Mouse (Mus musculus) ovary, postnatal 10 days (tissue): ENCODE results near the gene Jph2.
"Not testable (repeated sequence)": the region's sequence is repeated elsewhere in the genome, so short reads cannot be mapped to it uniquely, and the experiment has no call there.

Experiments
- DNase-seq: peaks from one replicate; pipeline ENCODE4 v3.0.0; 2022; ENCODE audit warnings: low spot score

Gene Jph2

DNA sequence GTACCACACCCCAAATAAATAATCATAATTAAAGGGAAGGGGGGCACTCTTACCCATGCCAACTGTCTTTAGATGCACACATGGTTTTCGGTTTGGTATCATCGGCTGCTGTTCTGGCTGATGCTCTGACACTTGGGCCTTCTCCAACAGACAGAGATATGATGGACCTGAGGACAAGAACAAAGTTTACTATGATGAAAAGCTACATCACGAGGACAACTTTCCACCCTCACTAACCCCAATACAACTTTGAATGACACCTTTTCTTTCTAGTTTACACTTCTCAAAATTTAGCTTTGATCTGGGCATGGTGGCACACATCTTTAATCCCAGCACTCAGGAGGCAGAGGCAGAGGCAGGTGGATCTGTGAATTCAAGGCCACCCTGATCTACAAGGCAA, 13.6 kb upstream of the Jph2 start:
- not testable (repeated sequence) for DNase-seq

DNA sequence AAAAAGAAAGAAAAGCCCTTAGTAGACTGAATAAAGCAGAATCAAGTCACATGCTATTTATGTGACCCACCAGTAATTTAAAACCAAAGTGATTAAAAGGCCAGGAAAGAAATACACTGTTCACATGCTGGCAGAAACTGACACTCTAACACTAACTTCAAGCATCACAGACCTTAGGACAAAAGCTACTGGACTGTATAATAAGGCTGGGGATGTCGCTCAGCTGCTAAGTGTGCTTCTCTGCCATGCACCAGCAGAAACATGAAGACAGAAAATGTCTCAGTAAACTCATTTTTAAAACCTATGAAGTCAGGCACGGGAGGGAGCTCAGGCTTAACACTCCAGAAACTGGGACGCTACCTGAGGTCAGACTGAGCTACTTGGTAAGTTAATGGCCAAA, 12.4 kb upstream of the Jph2 start:
- DNase-seq = no peak

- DNase-seq = no peak
Observed at GRCm38 (mm10) chr2:163404037-163404815, 6.4 kb upstream of the Jph2 start.

GRCm38 (mm10) chr2:163401221-163401620, 3.4 kb upstream of the Jph2 start:
- DNase-seq = peak; percentile 72

- DNase-seq = no peak
Observed at GRCm38 (mm10) chr2:163399222-163399621, 1.4 kb upstream of the Jph2 start.

GRCm38 (mm10) chr2:163398770-163399169, 977 bp upstream of the Jph2 start:
- DNase-seq = no peak

DNA sequence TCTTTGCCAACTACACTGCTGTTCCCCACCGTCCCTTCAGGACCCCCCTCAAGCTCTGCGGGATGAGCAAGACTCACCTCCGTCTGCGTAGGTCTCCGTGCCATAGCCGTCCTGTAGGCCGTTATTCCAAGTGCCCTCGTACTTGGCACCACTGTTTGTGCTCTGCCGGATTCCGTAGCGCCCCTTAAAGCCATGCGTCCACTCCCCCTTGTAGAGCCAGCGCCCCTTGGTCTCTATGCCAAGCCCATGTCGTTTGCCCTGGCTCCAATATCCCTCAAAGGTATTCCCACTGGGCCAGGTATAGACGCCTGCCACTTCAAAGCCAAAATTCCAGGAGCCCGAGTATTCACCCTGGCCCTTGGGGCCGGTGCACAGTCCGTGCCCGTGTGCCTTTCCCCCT, 722 bp downstream of the Jph2 start:
- DNase-seq = no peak

DNA sequence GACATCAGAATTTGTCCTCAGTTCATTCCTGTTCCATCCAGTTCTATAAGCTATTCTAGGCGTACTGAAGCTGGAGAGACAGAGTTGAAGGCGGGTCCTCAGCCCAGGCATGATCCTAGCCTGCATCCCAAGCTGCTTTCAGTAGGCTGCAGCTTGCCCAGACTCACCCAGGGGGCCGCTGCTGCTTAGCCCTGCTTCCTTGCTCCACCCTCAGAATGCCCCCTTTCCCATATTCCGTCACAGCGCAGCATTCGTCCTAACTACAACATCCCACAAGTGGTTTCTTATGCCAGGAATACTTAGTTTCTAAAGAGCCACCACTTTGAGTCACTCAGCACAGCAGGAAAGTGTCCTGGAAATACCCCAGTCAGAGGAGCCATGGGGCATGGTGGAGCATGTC, 2.8 kb downstream of the Jph2 start:
- no peak for DNase-seq

DNA sequence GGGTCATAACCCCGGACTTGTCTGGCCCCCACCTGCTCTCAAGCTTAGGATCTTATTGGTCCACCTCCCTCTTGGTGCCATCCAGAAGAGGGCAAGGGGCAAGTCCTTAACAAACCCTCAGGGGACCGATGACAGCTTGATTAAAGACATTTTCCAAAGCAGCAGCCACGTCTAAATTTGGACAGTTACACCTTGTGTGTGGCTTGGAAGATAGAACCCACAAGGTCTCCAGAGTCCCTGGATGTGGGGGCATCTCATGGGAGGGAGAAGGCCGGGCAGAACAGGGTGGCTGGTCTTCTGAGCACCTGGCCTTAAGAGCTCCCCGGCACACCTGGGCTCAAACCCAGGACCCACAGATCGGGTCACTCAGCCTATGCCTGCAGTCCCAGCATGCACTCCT, 3.8 kb downstream of the Jph2 start:
- no peak for DNase-seq

DNA sequence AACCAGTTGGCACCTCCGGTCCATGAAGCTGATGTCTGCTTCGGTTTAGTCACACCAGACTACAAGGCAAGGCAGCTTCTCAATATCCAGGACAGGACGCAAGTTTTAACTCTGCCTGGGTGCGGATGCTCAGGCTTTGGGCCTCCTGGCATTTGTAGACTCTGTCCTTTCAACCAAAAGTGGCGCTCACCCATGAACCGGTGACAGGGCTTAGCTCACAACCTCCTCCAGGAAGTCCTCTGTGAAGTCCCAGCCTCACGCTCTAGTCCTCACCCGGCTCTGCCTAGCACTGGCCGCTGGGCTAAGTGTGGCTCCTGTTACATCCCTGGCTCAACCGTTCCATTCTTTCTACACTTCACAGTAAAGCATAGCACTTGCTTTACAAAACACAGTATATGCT, 4.6 kb downstream of the Jph2 start:
- DNase-seq = no peak

DNA sequence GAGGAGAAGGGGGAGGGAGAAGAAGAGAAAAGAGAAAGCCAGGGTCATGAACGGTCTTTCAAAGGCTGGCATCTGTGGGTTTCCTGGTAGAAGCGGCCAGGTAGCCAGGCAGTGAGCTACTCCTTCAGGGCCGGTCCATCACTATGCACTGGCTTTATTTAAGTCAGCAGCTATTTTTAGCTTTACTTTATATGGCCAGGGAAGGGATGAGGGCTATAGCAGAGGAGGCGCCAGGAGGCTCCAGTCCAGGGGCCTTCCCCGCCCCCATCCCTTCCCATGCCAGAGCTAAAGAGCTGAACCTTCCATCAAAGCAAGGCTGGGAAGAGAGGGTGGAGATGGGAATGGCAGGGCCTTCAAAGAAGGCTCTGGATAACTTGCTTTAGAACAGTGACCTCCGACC, 5.4 kb downstream of the Jph2 start:
- DNase-seq = no peak

DNA sequence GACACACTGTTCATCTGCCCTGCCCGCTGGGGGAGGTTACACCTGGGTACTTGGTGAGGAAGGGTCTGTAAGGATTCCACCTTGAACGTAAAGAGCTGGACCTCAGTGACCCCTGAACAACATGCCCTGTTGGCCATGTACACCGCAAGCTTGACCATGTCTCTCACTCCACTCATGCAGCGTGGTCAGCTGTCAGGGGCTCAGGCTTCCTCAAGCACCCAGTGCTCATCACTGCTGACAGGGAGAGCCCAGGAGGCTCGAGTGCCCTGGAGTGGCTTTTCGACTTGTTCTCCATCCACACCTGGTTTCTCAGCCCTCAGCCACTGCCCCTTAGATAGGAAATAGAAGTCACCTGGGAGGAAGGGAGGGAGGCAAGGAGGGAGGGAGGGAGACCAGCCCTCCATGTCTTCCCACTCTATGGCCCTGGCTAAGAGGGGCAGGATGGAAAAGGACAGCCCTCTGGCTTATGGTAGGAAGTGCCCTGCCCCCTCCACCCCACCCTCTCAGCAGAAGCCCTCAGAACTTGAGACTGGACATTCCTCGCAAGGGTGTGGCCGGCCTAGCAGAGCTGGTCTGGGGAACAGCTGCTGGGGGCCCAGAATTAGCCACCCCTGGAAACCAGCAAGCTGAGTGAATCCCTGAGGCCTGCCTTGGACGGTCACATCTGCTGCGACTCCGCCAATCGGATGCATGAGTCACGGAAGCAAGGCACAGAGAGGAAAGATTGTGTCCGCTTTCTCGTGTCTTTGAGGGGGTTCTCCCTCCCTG, 11.2 kb downstream of the Jph2 start:
- DNase-seq = no peak

- no peak for DNase-seq
Observed at GRCm38 (mm10) chr2:163385126-163385525, 12.7 kb downstream of the Jph2 start.

- no peak for DNase-seq
Observed at GRCm38 (mm10) chr2:163381246-163381645, 16.5 kb downstream of the Jph2 start.

GRCm38 (mm10) chr2:163379366-163379765, 18.4 kb downstream of the Jph2 start:
- DNase-seq = no peak

- no peak for DNase-seq
Observed at GRCm38 (mm10) chr2:163376082-163376481, 21.7 kb downstream of the Jph2 start.

GRCm38 (mm10) chr2:163375468-163375867, 22.3 kb downstream of the Jph2 start:
- DNase-seq = no peak

DNA sequence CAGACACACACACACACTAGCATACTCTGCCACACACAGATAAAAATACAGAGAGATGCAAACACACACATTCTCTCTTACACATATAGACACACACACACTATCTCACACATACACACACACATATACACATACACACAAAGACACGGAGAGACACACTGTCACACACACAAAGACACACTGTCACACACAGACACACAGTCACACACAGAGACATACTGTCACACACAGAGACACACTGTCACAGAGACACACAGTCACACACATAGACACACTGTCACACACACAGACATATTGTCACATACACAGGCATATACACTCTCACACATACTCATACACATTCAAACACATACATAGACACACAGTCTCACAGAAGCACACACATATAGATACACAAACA, 25.2 kb downstream of the Jph2 start:
- no peak for DNase-seq

DNA sequence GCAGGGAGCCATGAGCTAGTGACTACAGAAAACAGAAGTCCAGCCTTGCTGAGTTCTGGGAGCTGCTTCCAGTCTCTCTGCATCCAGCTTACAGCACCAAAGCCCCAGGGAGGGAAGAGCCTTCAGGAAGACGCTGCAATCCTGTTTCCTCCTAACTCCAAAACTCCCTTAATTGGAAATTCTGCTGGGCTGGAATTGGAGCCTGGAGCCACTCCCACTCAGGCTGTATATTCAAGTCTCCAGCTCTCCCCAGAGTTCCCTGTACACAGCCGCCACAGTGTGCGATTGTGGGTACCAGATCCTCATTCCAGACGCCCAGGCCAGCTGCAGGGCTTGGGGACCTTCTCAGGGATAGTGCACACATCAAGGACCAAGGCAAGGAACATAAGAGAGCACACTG, 27.6 kb downstream of the Jph2 start:
- DNase-seq = no peak

DNA sequence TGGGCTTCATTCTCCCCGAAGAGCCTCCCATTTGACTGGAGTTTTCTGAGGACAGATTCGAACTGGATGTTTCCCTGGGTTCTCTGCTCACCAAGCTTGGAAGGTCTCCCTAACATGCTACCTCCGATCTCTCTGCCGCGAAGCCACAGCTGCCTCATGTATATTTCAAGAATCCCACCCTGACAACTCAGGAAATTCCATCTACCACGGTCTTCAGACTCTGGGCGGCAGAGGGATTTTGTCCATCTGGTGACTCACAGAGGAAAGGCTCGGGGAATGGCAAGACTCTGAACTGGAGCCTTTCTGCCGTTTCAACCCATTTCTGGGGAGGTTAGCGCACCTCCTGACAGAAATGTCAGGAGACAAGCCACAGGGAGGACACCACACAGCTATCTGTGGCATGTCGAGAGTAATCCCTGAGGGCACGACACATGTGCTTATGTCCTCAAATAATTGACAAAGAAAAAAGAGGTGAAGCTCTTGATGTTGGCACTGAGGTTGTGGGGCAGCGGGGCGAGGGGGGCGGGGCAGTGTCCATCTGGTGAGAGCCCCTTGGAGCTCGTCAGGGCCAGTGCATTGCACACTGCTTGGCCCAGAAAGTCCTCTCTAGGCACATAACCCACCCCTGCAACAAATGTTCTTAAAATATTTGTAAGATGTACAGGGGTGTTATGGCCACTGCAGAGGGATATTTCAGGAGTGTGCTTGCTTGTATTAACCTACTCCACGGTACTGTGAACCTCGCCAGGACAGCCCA, 32.8 kb downstream of the Jph2 start:
- no peak for DNase-seq

- DNase-seq = no peak
Observed at GRCm38 (mm10) chr2:163362940-163363921, 34.6 kb downstream of the Jph2 start.
